In the genomic region with DNA sequence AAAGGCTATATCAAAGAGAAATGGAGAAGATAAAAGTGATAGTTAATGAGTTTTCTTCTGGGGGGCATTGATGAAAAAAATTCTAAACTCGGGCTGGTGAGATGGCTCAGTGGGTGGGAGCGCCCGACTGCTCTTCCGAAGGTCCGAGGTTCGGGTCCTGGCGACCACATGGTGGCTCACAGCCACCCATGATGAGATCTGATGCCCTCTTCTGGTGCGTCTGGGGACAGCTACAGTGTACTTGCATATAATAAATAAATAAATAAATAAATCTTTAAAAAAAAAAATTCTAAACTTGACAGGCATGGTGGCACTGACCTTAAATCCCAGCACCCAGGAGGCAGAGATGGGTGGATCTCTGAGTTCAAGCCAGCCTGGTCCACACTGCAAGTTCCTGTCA, we compare ENCODE assay signal across 13 mouse cellular contexts.
"Had no signal": no experiment of that assay in that cellular context is flagged by ENCODE, and none has a peak within 500 bp of the region (broad histone marks: within the 10 kb centered on the region; RNA-seq: fewer than 3 reads in every experiment).

No protein-coding gene starts in this region.

- H3K27me3 ChIP-seq: limb, embryonic 15.5 days; liver, embryonic 12.5 days; neural tube, embryonic 15.5 days had no signal

- DNase-seq: kidney, postnatal 10 days; lung, embryonic 14.5 days; lung, postnatal 10 days; lung, postnatal 4 days; midbrain, embryonic 14.5 days; right cerebral cortex, adult 18-20 months; spleen, adult 18-20 months had no signal

- H3K9ac ChIP-seq: limb, embryonic 15.5 days; liver, embryonic 12.5 days; lung, embryonic 14.5 days; neural tube, embryonic 15.5 days had no signal

- H3K4me3 ChIP-seq: layer of hippocampus, adult 2 months; limb, embryonic 15.5 days; liver, embryonic 12.5 days; midbrain, embryonic 10.5 days; myocyte; neural tube, embryonic 15.5 days had no signal

- H3K27ac ChIP-seq: layer of hippocampus, adult 2 months; limb, embryonic 15.5 days; liver, embryonic 12.5 days; midbrain, embryonic 10.5 days; neural tube, embryonic 15.5 days had no signal
